Mouse (Mus musculus): ENCODE results near the gene Rasgrp2. TPM values are rescaled to one million over a fixed set of nuclear protein-coding genes. Genes with fewer than 3 reads are reported as not detected.
A peak's percentile ranks its signal among the peaks of the same experiment; 100 is the strongest.

Gene Rasgrp2
- polyA plus RNA-seq, 1 experiment, result 70.0 TPM

DNA sequence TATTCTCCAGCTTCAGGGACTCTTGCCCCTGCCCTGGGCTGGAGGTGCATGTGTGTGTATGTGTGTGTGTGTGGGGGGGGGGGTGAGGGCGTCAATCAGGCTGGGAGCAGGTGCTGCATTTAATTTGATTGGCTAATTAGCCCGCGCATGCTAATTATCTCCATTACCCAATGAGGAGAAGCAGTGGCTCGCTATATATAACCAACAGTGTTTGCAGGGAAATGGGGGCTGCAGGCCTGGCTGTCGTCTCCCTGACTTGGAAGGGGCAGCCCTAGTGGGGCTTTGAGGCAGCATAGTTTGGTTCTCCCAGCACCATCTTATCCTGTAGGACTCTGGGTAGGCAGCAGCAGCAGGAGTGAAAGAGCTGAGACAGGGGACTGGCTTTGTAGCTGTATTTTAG is 26.5 kb downstream of the Rasgrp2 start:
- no peak for DNase-seq (ENCODE audit: extremely low spot score in 1 of 2, low spot score in 1 of 2)

DNA sequence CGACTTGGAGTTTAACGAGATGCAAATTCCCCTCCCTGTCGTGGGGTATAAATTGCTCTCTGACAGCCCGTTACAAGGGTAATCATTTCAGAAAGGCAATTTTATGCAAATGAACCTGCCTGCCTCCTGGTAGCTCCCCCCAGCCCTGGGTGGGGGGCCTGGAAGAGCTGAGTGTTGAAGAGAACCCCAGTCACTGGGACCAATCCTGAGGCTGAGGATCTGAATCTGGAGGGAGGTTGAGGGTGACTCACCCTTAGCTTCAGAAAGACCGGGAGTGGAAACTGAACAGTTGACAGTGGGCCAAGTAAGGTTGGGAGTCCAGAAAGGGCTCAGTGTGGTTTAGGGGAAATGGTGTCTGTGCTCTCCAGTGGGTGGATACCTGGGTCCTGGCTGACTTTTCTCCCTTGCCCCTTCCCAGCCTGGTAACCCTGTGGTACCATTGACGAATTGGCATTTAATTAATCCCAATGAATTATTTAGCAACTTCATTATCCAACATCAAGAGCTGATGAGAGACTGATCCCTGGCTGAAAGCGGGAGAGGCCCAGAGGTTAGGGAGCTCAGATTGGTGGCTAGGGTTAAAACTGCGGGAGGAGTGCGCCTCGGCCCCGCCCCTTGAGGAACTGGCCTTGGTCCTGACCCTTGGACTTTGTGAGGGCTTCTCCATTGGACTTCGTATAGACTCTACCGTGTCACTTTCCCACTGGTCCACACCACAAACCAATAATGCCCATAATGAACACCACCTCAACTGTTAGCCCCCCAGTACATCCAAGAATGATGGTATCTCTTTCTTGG is 27.8 kb downstream of the Rasgrp2 start:
- no peak for DNase-seq (ENCODE audit: extremely low spot score in 1 of 2, low spot score in 1 of 2)

DNA sequence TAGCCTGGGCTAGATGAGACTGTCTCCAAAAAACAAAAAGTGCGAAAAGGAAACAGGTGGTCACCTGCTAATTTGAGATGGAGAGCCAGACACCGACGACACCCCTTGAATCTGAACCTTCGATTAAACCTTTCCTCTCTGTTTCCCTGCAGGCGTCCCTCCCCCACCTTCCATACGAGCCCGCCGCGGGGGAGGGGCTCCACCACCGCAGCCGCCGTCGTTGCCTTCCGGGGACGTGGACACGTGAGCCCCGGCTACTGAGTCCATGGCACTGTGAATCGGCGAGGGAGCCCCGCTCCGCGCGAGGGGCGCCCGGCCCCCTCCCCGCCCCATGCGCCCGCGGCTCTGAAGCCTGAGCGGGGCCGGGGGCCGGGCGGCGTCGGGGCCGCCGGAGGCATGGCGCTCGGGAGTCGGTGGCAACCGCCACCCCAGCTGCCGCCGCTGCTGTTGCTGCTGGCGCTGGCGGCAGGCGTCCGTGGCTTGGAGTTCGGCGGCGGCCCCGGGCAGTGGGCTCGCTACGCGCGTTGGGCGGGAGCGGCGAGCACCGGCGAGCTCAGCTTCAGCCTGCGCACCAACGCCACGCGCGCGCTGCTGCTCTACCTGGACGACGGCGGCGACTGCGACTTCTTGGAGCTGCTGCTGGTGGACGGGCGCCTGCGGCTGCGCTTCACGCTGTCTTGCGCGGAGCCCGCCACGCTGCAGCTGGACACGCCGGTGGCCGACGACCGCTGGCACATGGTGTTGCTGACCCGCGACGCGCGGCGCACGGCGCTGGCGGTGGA is 28.7 kb downstream of the Rasgrp2 start:
- DNase-seq (ENCODE audit: extremely low spot score in 1 of 2, low spot score in 1 of 2), result no peak

DNA sequence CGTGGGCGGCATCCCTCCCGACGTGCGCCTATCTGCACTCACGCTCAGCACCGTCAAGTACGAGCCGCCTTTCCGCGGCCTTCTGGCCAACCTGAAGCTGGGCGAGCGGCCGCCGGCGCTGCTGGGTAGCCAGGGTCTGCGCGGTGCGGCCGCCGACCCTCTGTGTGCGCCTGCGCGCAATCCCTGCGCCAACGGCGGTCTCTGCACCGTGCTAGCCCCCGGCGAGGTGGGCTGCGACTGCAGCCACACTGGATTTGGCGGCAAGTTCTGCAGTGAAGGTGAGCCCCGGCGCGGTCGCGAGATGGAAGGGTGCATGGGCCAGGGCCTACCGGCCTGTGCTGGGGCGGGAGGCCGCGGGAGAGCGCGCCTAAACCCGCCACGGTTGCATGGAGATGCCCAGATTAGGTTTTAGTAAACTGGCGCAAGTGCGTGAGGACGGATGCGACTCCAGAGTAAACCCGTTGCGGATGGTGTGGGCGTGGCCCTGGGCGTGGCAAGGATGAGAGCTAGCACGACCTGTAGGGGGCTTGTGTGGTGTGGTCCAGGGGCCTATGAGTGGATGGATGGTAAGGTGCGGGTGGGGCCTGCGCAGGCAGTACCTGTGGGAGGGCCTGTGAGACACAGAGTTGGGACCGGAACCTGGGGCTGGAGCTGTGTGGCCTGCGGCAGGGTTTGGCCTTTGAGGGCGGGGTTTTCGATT is 29.5 kb downstream of the Rasgrp2 start:
- no peak for DNase-seq (ENCODE audit: extremely low spot score in 1 of 2, low spot score in 1 of 2)

DNA sequence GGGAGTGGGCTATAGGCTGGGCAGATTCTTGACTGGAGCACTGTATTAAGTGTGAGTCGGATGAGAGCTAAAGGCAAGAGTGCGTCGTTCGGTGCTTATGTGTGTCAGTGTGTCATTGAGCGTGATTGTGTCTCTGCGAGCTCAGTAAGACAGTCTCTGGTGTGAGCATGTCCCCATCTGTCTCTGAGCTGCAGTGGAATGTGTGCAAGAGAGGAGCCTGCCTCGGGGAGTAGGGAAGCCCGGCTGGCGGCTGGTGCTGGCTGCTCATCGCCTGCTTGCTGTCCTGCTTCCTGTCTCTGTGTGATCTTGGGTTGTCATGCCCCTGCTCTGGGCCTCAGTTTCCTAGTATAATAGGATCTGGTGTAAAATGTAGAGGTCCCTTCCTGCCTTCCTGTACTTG is 43.9 kb downstream of the Rasgrp2 start:
- no peak for DNase-seq (ENCODE audit: extremely low spot score in 1 of 2, low spot score in 1 of 2)

DNA sequence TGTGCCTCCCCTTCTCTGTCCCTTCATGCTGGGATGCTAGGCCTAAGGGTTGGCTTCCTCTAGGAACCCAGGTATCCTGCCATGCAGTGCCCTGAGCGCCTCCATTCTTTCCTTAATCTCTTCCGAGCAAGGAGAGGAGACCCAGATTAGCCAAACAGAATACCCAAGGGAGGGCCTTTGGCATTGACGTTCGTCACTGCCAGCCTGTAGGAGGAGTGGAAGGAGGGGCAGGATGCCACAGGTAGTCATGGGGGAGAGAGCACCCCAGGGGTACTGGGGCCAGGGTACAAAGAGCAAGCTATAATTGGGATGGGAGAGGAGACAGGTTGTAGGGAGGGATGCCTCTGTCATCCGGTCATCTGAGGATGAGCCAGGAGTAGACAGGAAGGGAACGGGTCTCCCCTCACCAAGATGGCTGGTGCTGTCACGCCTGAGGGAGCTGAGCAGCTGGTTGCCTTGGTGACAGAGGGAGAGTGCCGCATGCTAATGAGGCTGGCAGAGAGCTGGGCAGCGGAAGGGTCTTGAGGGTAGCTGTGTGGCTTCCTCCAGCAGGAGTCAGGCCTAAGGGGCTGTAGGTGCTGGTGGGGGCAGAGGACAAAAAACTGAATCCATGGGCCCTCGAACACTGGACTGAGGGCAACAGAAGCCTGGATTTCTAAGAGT is 46.8 kb downstream of the Rasgrp2 start:
- DNase-seq (ENCODE audit: extremely low spot score in 1 of 2, low spot score in 1 of 2), result peak in 1 of 2 experiments; percentile 46

DNA sequence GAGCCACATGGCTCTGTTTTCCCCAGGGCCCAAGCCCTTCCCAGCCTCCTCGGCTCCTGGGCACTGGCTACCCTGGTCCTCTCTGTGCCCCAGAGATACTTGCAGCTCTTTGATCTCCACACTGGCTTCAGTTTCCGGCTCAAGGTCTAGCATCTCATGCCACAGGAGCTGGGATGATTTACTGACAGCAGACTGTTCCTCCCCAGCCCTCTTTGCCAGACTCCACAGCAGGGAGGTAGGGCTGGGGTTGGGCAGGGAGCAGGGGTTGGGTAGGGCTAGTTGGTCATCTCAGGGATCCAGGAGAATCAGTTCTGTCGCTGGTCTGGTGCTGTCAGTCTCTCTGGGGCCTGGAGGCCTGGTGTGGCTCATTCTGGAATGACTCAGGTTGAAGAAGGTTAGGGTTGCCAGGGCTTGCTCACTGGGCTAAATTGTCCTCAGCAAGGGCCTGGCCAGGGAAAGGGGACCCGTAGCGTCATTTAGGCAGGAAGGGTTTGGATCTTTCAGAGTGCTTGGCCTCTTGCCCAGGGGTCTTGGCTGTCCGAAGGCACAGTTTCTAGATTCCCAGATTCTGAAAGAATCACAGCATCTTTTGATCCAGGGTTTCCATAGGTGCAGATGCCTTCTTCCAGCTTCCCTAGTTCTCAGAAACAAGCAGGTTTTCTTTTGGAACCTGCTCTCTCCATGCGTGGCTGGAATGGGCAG is 47.7 kb downstream of the Rasgrp2 start:
- no peak for DNase-seq (ENCODE audit: extremely low spot score in 1 of 2, low spot score in 1 of 2)

DNA sequence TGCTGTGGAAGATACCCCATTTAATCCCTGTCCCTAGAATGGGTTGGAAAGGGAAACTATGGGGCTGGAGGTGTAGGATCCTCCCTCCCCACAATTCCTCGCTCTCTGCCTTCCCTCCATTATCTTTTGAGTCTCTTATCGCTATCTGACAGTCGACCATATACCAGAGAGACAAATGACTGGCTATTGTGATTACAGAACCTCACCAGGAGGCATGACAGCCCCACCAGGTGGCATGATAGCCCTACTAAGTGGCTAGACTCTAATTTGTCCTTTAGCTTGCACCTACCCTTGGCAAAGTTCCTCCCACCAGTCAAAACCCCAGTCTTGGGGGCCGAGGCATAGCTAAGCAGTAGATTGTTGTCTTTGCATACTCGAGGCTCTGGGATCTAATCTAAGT is 49.6 kb downstream of the Rasgrp2 start:
- DNase-seq (ENCODE audit: extremely low spot score in 1 of 2, low spot score in 1 of 2), result no peak

DNA sequence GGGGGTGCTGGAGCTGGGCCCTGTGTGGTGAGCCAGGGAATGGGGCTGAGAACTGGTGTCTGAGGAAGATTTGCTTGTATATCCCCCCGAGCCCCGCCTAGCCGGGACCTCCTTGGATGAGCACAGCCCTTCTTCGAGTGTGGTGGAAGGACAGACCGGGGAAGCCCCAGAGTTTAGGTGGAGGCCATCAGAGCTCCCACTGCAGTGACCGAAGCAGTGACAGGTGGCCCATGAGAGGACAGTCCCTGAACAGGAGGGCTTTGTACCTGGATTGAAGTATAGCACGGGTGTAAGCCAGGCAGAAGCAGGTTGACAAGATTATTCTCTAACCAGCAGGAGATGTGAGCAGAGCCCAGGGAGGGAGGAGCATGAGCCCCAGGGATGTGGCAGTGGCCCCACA is 50.7 kb downstream of the Rasgrp2 start:
- DNase-seq (ENCODE audit: extremely low spot score in 1 of 2, low spot score in 1 of 2), result no peak

DNA sequence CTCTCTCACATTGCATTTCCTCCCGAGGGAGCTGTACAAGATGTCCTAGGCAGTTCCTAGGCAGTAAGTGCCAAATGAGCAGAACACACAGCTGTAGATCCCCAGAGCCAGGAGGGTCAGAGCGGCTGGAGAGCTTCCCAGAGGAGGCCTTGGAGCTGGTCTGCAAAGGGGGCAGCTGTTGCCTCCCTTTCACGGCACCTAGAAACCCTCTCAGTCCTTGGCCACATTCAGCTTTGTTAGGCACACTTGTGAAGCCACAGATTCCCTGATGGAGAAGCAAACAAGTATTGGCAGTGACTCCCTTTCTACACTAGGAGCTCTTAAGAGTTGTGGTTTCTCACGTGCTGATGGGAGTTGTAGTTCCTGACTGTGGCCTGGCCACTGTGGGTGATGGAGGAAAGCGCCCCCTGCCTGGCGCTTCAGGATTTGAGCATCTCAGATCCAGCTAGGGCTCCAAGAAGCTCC is 52.9 kb downstream of the Rasgrp2 start:
- DNase-seq (ENCODE audit: extremely low spot score in 1 of 2, low spot score in 1 of 2), result peak; percentile 84 to 88

DNA sequence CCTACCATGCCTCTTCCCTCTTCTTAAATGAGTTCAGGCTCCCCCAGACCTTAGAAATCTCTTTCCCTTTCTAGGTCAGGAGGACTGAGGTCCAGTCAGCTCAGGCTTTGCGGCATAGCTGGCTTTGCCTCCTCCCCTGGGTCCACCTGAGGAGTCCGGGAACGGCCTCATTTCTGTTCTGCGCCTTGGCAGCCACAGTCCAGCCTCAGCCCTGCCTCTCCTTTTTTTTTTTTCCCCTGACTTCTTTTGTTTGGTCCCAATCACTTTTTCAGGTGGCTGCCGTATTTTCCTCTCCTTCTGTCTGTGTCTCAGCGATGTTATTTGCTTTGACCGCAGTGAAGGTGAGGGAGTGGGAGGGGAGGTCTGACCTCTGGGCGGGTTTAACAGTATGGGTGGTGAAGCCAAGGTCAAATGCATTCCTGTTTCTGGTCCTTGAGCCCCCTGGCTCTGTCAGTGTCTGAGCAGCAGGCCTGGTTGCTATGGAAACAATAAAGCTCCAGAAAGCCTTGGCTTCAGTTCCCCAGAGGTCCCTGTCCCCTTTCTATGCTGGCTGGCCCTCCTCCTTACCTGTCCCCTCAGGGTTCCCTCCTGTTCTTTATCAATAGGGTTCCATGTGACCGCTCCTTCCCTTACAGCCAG is 53.7 kb downstream of the Rasgrp2 start:
- no peak for DNase-seq (ENCODE audit: extremely low spot score in 1 of 2, low spot score in 1 of 2)

DNA sequence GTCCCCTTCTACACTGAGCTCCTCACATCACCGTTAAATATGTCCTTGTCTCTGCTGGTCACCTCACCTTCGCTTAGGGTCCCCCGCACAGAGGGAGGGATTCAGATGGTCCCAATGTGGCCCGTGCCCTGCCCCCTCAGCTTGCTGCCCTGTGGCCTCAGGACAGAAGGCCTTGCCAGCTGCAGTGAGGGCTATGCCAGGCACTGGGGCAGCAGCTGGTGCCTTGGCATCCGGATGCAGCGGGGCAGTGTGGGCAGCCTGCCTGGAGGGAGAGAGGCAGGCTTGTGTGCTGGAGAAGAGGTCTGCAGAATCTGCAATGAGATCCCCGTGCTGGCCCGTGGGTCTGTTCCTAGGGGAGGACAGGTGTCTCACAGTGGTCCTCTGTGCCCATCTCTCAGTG is 54.2 kb downstream of the Rasgrp2 start:
- DNase-seq (ENCODE audit: extremely low spot score in 1 of 2, low spot score in 1 of 2), result peak; percentile 44 to 80

DNA sequence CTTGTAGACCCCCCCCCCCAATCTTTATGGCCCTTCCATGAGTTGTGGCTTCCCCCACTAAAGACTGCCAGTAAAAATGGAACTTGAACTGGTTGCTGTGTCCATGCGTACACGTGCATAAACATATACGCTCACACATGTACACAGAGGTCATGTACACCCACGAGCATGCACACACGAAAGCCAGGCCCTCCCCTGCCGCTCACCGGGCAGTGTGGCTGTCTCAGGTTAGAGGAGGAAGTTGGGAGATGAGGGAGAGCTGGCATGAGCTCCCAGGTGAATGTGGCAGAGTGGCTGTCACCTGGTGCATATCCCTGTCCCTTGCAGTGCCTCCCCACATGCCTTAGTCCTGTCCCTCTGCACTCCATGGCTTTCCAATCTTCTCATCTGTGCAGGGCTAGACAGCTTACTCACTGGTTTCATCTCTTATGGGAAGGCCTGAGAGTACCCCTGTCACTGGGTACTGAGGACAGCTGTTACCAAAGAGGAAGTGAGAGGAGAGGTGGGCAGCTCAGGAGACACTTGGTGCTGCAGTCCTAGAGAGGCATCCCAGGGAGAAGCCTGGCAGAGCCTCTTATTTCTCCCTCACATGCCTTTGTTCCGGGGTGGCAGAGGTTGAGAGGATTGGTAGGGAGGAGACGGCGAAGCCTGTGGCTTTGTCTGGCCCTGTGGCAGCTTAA is 55.0 kb downstream of the Rasgrp2 start:
- DNase-seq (ENCODE audit: extremely low spot score in 1 of 2, low spot score in 1 of 2), result no peak

DNA sequence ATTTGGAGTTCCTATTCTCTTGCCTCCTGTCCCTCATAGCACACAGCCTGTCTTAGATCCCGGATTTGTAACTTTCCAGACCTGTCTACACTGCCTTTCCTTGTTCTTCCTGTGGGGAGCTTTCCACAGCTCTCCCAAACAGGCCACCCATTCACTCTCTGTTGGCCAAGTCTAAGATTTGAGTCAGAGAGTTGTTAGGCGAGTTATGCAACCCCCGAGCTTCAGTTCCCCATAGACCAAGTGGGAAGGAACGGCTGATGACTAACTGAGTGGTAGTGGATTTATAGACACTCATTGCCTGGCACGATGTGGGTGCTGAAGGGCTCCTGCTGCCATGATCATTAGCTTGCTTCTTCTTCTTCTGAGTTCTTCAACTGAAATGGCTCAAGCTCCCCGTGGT is 60.4 kb downstream of the Rasgrp2 start:
- peak; percentile 33 to 73 for DNase-seq (ENCODE audit: extremely low spot score in 1 of 2, low spot score in 1 of 2)

DNA sequence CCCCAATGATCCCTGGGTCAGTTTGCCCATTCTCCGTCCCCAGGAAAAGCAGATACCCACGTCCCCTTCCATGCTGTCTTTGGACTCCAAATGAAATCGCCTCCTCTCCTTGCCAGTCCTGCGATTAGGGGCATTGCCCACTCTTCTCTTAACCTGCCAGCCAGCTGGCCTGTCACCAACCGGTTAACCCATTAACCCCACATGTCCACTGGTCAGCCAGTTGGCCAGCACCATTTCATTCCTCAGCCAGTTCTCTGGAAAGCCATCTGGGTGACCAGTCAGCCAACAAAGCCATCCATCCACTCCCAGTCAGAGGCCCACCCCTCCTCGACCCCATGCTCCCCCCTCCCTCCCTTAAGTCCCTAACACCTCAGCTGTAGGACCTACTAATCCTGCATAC is 63.7 kb downstream of the Rasgrp2 start:
- no peak for DNase-seq (ENCODE audit: extremely low spot score in 1 of 2, low spot score in 1 of 2)

DNA sequence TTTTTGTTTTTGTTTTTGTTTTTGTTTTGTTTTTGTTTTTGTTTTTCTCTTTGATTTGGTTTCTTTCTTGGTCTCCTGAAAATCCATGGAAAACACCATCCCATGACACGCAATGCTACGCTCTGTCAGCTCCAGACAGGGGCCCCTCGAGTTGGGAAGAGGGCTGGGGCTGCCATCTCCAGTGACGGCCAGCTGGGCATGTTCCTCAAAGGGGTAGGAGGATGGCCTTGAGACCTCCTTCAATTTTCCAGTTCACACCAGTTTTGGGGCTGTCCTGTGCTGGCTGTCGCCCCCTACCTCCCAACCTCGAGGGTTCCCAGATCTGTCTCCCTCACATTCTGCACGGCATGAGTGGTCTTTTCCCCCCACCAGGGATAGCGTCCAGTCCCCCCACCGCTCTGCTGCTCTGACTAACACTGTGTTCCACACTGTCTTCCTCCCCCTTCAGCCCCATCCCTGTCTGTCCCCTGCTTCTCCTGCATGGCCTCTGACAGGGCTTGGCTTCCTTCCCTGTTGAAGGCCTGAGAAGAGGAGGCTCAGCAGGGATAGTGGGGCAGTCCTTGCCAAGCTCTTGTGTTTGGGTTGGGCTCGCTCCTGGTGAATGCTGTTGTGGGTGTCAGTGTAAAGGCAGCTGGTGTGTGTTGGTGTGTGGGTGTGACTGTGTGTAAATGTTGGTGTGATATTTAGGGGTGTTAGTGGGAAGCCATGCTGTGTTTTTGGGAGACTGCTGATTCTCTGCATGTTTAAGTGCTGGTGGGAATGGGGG is 65.3 kb downstream of the Rasgrp2 start:
- peak; percentile 81 to 84 for DNase-seq (ENCODE audit: extremely low spot score in 1 of 2, low spot score in 1 of 2)
